Mouse (Mus musculus): ENCODE measurements at regions not wholly inside any gene's neighbourhood (a gene's known extent, or its start where the extent isn't known, plus 50 kb on each side); places are given as distances from the start of the nearest gene placed in this dataset.

GRCm38 (mm10) chr15:57644331-57644953 lies 167.0 kb upstream of the Slc22a22 start:
- DNase-seq (ENCODE audit: low read depth, low spot score) = no peak

GRCm38 (mm10) chr15:57639115-57639514 lies 161.7 kb upstream of the Slc22a22 start:
- no peak for DNase-seq (ENCODE audit: low read depth, low spot score)

- DNase-seq (ENCODE audit: low read depth, low spot score) = no peak
Observed at GRCm38 (mm10) chr15:57633067-57633466, 155.6 kb upstream of the Slc22a22 start.

GRCm38 (mm10) chr15:57632537-57632936 lies 155.1 kb upstream of the Slc22a22 start:
- no peak for DNase-seq (ENCODE audit: low read depth, low spot score)

- no peak for DNase-seq (ENCODE audit: low read depth, low spot score)
Observed at GRCm38 (mm10) chr15:57618466-57618865, 141.0 kb upstream of the Slc22a22 start.

- no peak for DNase-seq (ENCODE audit: low read depth, low spot score)
Observed at GRCm38 (mm10) chr15:57616880-57617391, 139.5 kb upstream of the Slc22a22 start.

- DNase-seq (ENCODE audit: low read depth, low spot score) = no peak
Observed at GRCm38 (mm10) chr15:57610006-57610405, 132.6 kb upstream of the Slc22a22 start.

- DNase-seq (ENCODE audit: low read depth, low spot score) = peak; percentile 54
Observed at GRCm38 (mm10) chr15:57608519-57608918, 131.1 kb upstream of the Slc22a22 start.

DNA sequence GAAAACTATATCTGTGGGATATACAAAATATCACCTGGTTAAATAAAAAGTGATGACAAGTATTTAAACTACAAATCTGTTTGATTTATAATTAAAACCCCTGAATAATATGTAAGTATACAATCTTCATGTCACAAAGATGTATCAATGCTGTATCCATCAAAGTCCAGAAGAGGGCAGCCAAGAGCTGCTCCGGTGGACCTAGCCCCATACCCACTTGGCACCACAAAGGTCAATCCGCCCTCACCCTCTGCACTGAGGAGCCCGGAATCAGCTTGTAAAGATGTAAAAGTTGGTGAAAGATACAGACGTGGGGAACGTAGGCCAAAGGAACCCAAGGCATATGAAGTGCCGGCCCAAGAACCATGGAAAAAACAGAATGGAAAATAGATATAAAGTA lies 123.1 kb upstream of the Slc22a22 start:
- no peak for DNase-seq (ENCODE audit: low read depth, low spot score)

DNA sequence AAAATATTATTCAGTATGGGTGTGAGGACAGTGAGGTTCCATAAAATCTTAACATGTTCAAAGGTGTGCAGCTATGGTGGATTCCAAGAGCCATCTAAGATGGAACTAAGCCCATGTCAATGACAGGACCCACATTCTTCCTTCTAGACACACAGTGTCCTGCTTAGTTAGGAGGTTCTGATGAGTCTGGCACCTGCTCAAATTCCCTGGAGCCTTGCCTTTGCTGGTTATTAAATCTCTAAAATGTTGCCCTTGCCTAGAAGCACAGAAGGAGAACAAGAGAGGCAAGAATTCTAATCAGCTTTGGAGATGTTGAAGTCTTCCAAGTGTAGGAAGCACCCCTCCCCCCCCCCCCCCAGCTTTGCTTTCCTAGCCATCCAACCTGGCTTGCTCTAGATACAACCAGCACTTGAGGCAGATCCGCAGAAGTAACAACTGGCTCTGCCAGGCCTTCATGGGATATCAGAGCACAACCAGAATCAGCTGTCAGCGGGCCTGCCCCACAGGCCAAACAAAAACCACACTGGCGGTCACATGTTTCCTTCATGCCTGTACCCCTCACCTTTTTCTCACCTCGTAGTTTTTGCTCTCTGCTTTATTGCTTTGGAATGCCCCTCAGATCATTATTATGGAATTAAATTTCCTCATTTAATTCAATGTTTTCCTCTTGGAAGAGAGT lies 116.0 kb upstream of the Slc22a22 start:
- DNase-seq (ENCODE audit: low read depth, low spot score) = no peak

DNA sequence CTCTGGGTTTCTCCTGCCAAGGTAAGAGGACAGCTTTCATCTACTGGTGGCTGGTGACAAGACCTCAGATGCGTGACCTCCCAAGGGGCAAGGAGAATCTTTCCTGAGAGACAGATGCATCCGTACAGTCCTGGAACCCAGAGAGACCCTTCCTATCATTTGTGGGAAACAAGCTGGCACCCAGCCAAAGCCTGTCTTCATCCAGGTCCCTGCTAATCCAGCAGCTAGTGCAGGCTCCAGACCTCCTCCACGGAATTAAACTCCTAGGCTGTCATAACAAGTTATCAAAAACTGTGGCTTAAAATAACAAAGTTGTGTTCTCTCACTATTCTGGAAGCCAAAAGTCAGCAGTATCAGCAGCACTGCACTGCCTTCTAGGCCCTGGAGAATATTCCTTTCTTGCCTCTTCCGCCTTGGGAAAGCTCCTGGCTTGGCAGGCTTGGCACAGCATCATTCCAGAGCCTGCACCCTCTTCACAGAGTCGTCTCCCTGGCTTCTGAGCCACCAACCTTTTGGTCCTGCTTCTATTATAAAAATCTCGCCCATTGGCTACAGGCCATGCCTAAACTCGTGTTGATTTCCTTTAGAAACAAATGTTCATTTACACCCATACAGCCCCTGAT lies 113.3 kb upstream of the Slc22a22 start:
- DNase-seq (ENCODE audit: low read depth, low spot score) = no peak

DNA sequence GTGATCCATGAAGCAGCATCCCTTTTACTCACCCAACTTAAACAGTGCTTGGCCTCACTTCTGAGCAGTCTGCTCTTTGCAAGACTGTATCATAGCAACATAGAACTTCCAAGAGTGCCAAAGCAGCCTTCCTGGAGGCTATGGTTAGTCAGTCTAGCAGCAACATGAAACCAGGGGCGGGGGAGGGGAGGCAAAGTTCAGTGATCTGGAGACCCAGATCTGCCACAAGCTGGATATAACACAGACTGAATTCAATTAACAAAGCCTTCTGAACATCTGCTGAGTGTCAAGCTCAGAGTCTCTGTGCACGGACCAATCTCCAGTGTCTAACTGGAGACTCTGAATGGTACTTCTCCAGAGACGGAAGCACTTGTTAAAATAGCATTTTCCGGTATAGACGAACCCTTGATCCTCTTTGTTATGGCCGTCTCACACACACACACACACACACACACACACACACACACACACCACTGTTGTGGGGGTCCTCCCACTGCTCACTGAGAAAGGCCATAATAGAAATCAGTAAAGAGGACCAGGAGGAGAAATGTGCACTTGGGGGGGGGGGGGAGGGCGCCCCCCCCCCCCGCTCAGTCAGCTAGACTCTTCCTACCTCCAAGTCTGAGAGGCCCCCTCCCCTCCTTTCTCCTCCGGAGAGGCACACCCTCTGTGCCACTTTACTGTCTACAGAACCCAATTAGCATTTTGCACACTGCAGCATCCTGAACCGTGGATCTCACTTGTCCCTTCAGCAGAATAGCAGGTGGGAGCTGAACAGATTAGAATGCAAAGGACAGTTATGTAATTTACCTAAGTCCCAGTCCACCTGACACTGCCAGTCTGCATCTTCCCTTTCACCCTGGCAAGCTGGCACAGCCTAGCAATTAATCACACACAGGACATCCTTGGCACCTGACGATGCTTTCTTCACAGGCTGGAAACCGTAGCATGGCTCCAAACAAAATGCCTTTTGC lies 112.3 kb upstream of the Slc22a22 start:
- peak; percentile 55 for DNase-seq (ENCODE audit: low read depth, low spot score)

GRCm38 (mm10) chr15:57585411-57585810 lies 108.0 kb upstream of the Slc22a22 start:
- no peak for DNase-seq (ENCODE audit: low read depth, low spot score)

DNA sequence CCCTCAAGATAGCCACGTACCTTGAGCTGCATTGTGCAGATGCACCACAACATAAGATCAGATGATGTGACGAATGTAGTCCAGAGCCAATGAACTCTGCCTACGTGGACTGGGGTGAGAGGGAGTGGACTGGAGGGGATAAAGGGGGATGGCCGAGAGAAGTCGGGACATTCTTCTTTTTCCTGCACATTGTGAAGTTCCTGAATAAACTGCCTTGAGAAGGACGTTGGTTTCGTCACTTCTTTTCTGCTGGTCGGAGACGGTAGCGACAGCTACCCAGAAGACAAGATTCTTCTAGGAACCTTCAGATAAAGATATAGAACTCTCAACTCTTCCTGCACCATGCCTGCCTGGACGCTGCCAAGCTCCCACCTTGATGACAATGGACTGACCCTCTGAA lies 107.1 kb upstream of the Slc22a22 start:
- no peak for DNase-seq (ENCODE audit: low read depth, low spot score)

DNA sequence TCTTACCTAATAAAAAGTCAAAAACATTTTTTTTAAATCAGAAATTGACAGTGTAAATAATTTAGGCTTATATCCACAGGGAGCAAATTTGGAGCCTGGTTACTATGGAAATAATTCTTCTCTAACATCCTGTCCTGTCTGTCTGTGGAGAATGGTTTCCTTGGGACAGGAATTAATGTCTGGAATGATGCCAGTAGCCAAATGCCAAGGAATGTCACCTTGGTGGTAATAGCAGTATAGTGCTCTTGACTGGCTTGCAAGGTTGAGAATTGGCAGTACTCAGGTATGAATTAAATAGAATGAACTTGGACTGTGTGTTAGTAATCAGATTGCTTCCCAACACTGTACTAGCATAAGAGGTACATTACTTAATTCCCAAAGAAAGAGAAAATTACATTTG lies 103.8 kb upstream of the Slc22a22 start:
- no peak for DNase-seq (ENCODE audit: low read depth, low spot score)

DNA sequence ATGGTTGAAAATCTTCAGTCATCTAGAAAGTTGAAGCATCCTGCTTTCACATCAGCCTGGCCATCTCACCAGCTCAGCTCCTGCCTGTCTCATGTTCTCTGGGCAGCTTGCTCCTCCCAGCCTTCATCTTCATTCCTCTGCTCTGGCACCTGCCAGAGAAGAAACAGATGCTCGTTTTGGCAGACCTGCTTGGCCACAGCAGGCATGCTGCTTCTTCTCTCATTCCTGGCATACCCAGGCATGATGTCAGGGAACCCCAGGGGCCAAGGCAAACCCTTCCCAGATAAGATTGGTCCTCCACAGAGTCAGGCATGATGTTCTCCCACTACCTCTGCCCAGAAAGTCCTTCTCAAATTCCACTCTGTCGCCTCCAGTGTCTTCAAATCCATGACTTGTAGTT lies 101.4 kb upstream of the Slc22a22 start:
- no peak for DNase-seq (ENCODE audit: low read depth, low spot score)

DNA sequence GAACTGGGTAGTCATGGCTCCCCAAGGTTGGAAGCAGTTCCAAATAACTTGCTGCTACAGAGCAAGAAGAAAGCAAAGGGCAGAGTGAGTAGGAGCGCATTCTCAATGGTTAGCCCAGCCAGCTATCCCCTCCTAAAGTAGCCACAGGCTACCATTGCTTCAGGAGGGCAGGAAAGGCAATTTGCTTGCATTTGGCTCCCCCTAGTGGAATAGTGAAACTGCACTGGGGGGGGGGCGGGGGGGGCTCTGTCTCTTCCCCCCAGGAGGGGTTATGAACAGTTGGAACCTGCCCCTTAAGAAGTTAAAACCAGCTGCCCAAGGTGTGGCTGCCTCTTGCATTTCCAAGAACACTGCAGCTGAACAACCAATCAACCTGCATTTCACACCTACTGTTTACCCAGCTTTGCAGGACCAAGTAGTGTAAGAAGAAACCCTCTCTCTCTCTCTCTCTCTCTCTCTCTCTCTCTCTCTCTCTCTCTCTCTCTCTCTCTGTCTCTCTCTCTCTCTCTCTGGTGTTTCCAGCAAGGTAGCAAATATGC lies 96.7 kb upstream of the Slc22a22 start:
- no peak for DNase-seq (ENCODE audit: low read depth, low spot score)

GRCm38 (mm10) chr15:57572460-57572859 lies 95.0 kb upstream of the Slc22a22 start:
- no peak for DNase-seq (ENCODE audit: low read depth, low spot score)

GRCm38 (mm10) chr15:57568006-57568630 lies 90.7 kb upstream of the Slc22a22 start:
- no peak for DNase-seq (ENCODE audit: low read depth, low spot score)

- DNase-seq (ENCODE audit: low read depth, low spot score) = no peak
Observed at GRCm38 (mm10) chr15:57547154-57547553, 69.7 kb upstream of the Slc22a22 start.

GRCm38 (mm10) chr15:57545141-57545540 lies 67.7 kb upstream of the Slc22a22 start:
- DNase-seq (ENCODE audit: low read depth, low spot score) = no peak
